Mouse (Mus musculus) stomach, embryonic 14.5 days (tissue): Measurements from ENCODE around the gene Ammecr1. TPM values are rescaled to one million over a fixed set of nuclear protein-coding genes. Genes with fewer than 3 reads are reported as not detected.

Experiments used
- ATAC-seq: fragments of 200-750 bp; cut with Nextera tagmentation; 2 replicates; pipeline ENCODE4 v1.8.0; 2017; ENCODE audit warnings: low read depth, moderate TSS enrichment; ENCODE audit not compliant: insufficient number of reproducible peaks, insufficient read depth, low FRiP score
- H3K27ac ChIP-seq: fragments of 300-500 bp; sonication (generic); 2 replicates; pipeline ENCODE4 v1.5.1; 2014; ENCODE audit warnings: mild to moderate bottlenecking, low read length, moderate library complexity, mixed read lengths
- H3K27me3 ChIP-seq: fragments of 300-500 bp; sonication (generic); 2 replicates; pipeline ENCODE4 v1.6.1; 2014; ENCODE audit warnings: low read length, control low read depth, mixed read lengths; ENCODE audit not compliant: control insufficient read depth, insufficient read depth
- H3K36me3 ChIP-seq: fragments of 300-500 bp; sonication (generic); 2 replicates; pipeline ENCODE4 v1.6.1; 2014; ENCODE audit warnings: mild to moderate bottlenecking, control low read depth, low read length, moderate library complexity, mixed read lengths; ENCODE audit not compliant: control insufficient read depth, insufficient read depth
- H3K4me1 ChIP-seq: fragments of 300-500 bp; sonication (generic); 2 replicates; pipeline ENCODE4 v1.6.1; 2014; ENCODE audit warnings: low read length, control low read depth, mixed read lengths; ENCODE audit not compliant: control insufficient read depth, insufficient read depth
- H3K4me2 ChIP-seq: fragments of 300-500 bp; sonication (generic); replicated peaks from 2 replicates; pipeline ENCODE4 v1.6.1; 2014; ENCODE audit warnings: low read depth, low read length, control low read depth
- H3K4me3 ChIP-seq: fragments of 300-500 bp; sonication (generic); 2 replicates; pipeline ENCODE4 v1.5.1; 2014; ENCODE audit warnings: low read depth, low read length, control low read depth
- H3K9ac ChIP-seq: fragments of 300-500 bp; sonication (generic); replicated peaks from 2 replicates; pipeline ENCODE4 v1.6.1; 2014; ENCODE audit warnings: low read depth, mild to moderate bottlenecking, control low read depth, low read length, moderate library complexity, mixed read lengths
- H3K9me3 ChIP-seq: fragments of 300-500 bp; sonication (generic); 2 replicates; pipeline ENCODE4 v1.6.1; 2016; ENCODE audit warnings: low read depth, low read length, control low read depth; ENCODE audit not compliant: control insufficient read depth
- WGBS: fragments of 180-500 bp; shearing (Covaris S2); extraction: QIAGEN DNeasy Blood & Tissue Kit; methylation state at CpG from one replicate; pipeline ENCODE4 v1.1.7; 2014; 5-methylcytosine and 5-hydroxymethylcytosine counted together
- microRNA-seq: library from miRNA; unstranded; fragments of <30 nt; microRNA quantifications from one replicate; pipeline ENCODE4, GENCODE M21; 2016
- polyA plus RNA-seq: library from polyadenylated mRNA; unstranded; fragments of >200 nt; fragmentation: Nextera tagmentation; extraction: Ambion mirVana; gene quantifications from 2 replicates; pipeline ENCODE4 v1.2.1, GENCODE M21; 2014

Gene Ammecr1
- polyA plus RNA-seq, 1 experiment from 2014 or later: 13.3 TPM

- Histone ChIP-seq H3K4me2 (no peak overlapping the region), H3K36me3 (no peaks in the 10 kb centered on the region), H3K27ac (no peak overlapping the region), H3K9me3 (no peaks in the 10 kb centered on the region), H3K4me3 (no peak overlapping the region), H3K27me3 (no peaks in the 10 kb centered on the region), H3K9ac (no peak overlapping the region), H3K4me1 (no peaks in the 10 kb centered on the region)
- 23% methylated on average over 6 of the region's 6 CpGs for WGBS
- ATAC-seq: no peak
Observed at GRCm38 (mm10) chrX:142813146-142813545, 153.4 kb downstream of the Ammecr1 start.

GRCm38 (mm10) chrX:142808411-142808810, 158.1 kb downstream of the Ammecr1 start:
- no peaks in the 10 kb centered on the region for H3K4me1 ChIP-seq
- 45% methylated on average over 9 of the region's 9 CpGs for WGBS
- no peak for ATAC-seq

GRCm38 (mm10) chrX:142806620-142807061, 159.9 kb downstream of the Ammecr1 start:
- no peaks in the 10 kb centered on the region for H3K27me3 ChIP-seq
- 38% methylated on average over 10 of the region's 10 CpGs for WGBS
- no peak overlapping the region for H3K4me3 ChIP-seq
- no peak overlapping the region for H3K4me2 ChIP-seq
- no peaks in the 10 kb centered on the region for H3K9me3 ChIP-seq
- no peaks in the 10 kb centered on the region for H3K4me1 ChIP-seq
- peak; percentile 76; the same call in 1 of the 2 replicates for ATAC-seq
- H3K9ac ChIP-seq: no peak overlapping the region
- H3K36me3 ChIP-seq: no peaks in the 10 kb centered on the region; the same call in 1 of the 2 replicates
- no peak overlapping the region for H3K27ac ChIP-seq

More at GRCm38 (mm10) chrX:142808411-142808810, 158.1 kb downstream of the Ammecr1 start:
- Histone ChIP-seq H3K36me3 (no peaks in the 10 kb centered on the region; the same call in 1 of the 2 replicates), H3K9me3 (no peaks in the 10 kb centered on the region), H3K9ac (no peak overlapping the region), H3K4me3 (no peak overlapping the region), H3K27me3 (no peaks in the 10 kb centered on the region), H3K4me2 (no peak overlapping the region), H3K27ac (no peak overlapping the region)

- peak; percentile 28; the same call in 1 of the 2 replicates for ATAC-seq
- H3K4me3 ChIP-seq: no peak overlapping the region
- H3K27ac ChIP-seq: no peak overlapping the region
- H3K4me1 ChIP-seq: no peaks in the 10 kb centered on the region
- no peaks in the 10 kb centered on the region for H3K27me3 ChIP-seq
- WGBS: 66% methylated on average over 6 of the region's 6 CpGs
- no peak overlapping the region for H3K4me2 ChIP-seq
- H3K36me3 ChIP-seq: no peaks in the 10 kb centered on the region; the same call in 1 of the 2 replicates
- no peak overlapping the region for H3K9ac ChIP-seq
- H3K9me3 ChIP-seq: no peaks in the 10 kb centered on the region
Observed at GRCm38 (mm10) chrX:142806126-142806525, 160.4 kb downstream of the Ammecr1 start.

GRCm38 (mm10) chrX:142804596-142804995, 161.9 kb downstream of the Ammecr1 start:
- Histone ChIP-seq H3K9me3 (no peaks in the 10 kb centered on the region), H3K36me3 (no peaks in the 10 kb centered on the region; the same call in 1 of the 2 replicates), H3K4me2 (no peak overlapping the region), H3K27me3 (no peaks in the 10 kb centered on the region), H3K9ac (no peak overlapping the region), H3K4me1 (no peaks in the 10 kb centered on the region), H3K4me3 (no peak overlapping the region), H3K27ac (no peak overlapping the region)
- ATAC-seq: no peak
- 90% methylated on average over 3 of the region's 3 CpGs for WGBS

Small RNA genes within 50 kb of the gene (microRNA-seq; reads per million reads assigned to microRNA genes)
- gene Gm44351: not detected

Other genes starting within 250 kb of the Ammecr1 start
- 0.81 and 1.1 TPM in 2 replicates for gene Rtl9, start 132.9 kb upstream of the Ammecr1 start, polyA plus RNA-seq